Mouse (Mus musculus) thymus, postnatal 14 days (tissue): ENCODE measurements at regions not wholly inside any gene's neighbourhood (a gene's known extent, or its start where the extent isn't known, plus 50 kb on each side); places are given as distances from the start of the nearest gene placed in this dataset.

ENCODE experiments used
- DNase-seq: peaks from one replicate; pipeline ENCODE4 v3.0.0; 2021

DNA sequence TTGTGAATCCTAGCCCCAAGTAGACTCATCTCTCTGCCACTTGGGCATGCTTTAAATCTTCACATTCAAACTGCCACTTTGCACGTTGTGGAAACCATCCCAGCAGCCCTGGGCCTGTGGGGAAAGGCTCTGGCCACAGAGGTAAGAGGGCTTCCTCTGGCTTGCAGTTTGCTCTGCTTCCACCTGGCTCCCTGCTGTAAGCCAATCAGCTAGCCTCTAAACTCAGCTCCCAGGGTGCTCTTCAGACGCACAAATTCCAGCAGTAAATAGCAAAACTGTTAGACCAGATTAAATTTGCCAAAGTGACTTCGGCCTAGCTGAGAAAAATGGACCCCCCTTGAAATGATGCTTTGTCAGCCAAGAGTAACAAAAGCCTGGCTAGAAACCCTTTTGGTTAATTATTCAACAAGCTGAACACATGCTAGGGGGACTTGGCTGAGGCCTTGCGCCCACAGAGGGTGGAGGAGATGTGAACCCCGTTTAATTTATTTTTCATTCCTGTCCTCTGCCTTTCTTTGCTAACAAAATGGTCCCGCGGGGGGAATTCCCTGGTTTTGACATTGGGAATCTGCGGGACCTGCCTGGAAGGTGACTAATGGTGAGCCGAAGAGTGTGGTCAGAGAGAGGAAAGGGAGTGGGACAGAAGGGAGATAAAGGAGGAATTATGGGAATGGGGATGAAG, 84.1 kb upstream of the Cops8 start:
- DNase-seq = no peak

DNA sequence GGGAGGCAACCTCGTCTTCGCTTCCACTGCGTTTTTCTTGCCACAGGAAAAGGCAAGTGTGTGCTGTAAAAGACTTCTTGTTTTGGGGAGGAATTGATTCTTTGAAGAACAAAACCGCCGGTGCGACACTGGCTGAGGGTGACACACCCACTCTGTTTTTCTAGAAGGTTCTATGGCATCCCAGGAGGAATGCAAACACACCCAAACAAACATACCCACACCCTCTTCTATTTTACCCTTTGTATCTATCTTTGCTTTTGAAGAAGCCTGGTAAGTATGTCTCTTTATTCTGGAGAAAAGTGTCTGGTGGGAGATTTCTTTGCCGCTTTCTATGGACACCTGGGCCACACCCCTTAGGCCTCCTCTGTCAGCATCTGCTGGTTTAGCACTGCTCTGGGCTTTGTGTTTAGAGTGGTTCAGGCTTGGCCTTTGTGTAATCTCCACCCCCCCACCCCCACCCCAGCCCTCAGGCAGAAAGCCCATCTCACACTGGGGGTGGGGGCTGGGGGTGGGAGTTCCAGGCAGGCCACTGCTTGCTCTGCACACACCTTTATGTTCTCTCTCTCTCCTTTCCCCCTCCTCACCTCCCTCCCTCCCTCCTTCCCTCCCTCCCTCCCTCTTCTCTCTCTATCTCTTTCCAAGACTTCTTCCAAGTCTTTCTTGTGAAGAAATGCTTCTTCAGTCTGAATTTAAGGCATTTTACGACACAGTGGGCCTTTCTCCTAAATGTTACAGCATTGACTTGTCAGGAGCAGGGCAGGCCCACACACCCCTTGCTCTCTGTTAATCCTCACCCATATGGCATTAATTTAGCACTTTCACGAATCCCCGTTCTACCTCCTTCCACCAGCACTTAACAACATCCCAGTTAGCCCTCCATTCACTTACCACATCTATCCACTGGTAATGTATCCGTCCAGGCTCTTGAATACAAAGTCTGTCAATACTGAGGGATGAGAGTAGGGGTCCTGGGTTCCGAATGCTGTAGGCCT, 83.2 kb upstream of the Cops8 start:
- DNase-seq = no peak

DNA sequence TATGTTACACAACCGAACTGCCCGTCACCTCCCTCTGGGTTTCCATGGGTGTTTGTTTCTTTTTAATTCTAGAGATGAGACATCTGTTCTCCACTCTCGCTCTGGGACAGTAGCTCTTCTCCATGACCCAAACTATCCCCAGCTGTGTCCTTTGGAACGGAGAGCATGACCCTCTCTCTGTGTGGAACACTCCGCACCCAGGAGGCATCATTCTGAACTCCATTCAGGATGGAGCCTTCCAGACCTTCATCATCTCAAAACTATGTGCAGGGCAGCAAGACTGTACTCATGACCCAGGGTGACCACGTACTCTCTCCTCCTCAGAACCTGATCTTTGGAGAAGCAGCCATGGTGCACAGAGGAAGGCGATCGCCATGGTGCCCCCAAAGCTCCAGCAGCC, 80.5 kb upstream of the Cops8 start:
- no peak for DNase-seq

DNA sequence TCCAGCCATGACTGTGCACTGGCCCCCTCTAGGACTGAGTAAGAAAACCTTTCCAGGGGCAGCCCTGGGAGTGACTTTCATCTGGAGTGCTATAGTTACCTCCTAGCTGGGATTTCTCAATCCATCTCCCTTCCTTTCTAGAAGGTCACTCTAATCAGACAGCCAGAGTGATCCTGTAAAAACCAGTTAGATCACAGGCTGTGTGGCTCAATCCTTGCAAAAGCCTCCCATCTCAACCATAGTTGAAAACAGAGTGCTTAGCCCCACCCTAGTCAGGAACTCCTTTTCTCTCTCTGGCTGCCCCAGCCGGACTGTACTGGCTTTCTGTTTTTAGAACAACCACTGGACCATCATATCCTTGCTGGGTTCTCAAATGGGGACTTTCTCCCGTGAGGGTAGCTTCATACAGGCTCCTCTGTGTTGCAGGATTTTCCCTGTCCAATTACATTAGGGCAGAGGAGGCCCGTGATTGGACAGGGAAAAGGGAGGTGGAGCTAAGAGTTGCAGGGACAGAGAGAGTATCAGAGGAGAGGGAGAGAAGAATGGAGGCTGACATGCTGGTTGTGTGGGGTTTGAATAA, 78.0 kb upstream of the Cops8 start:
- DNase-seq = no peak

DNA sequence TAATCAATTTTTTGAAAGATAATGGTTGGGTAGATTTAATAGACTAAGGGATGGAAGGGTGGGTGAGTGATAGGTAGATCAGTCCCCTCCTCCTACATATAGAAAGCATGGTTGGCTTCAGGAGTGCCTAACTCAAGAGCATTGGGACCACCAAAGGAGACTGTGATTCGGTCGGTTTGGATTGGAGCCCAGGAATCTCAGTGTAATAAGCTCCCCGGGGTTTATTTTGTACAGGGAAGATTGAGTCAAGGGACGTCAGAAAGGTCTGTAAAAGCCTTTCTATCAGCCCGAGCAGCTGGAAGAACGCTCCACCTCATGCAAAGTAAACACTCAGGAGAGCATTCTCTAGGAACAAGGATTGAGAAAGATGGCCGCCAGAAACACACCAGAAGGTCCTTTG, 76.5 kb upstream of the Cops8 start:
- no peak for DNase-seq

GRCm38 (mm10) chr1:90527947-90528717, 74.6 kb upstream of the Cops8 start:
- DNase-seq = no peak

GRCm38 (mm10) chr1:90533481-90533880, 69.3 kb upstream of the Cops8 start:
- DNase-seq = no peak

DNA sequence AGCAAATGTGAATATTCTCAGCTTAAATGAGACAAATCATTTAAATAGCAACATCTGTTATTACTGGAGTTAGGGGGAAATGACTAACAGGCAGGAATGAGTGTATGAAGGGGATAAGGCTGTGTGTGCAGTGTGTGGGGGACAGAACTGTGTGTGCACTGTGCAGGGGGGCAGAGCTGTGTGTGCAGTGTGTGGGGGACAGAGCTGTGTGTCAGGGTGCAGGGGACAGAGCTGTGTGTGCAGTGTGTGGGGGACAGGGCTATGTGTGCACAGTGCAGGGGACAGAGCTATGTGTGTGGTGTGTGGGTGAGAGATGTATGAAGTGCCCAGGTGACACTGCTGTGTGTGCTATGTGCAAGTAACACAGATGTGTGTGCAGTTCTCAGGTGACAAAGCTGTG, 66.7 kb upstream of the Cops8 start:
- no peak for DNase-seq

- DNase-seq = no peak
These were observed 58.7 kb upstream of the Cops8 start for GRCm38 (mm10) chr1:90543801-90544795.

DNA sequence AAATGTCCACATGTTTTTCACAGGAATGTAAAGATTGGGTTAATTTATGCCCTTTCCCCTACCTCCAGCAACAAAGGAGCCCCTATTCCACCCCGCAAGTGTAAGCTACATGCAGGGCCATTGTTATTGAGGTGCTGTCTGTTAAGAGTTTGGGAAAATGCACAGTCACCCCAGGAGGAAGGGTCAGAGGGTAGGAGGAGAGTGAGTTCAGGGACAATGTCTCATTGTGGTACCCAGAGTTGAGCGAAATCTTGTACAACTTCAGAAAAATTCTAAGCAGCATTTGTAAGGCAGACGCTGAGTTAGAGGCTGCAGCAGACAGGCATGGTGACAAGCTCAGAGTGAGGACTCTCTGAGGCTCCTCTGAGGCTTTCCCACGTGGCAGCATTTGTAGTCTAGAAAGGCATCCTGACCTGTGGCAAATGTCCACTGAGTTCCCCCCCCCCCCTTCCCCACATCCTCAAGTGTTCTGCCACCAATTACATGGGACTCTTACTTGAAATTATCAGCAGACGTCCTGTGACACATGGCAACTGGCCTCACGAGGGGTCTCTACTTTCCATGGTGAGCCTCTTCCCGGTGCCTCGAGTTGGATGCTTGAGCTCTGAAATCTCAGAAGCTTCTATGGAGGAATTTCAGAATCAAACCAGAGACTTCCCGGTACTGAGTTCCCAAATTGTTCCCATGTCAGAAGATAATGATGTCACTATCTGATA, 57.8 kb upstream of the Cops8 start:
- no peak for DNase-seq

DNA sequence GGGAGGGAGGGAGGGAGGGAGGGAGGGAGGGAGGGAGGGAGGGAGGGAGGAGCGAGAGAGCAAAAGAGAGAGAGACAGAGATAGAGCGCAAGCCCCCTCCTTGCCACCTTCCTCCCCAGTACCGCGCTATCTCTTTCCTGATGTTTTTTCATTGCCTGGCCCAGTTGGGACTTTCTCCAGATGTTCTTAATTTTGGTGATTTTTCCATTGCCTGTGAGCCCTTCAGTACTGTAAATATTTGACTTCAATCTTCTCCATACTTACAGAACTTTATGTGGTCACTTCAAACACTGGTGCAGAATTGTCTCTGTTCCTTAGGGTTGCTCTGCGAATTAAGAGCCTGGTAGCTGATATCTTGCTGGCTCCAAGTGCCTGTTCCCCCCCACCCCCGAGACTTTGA, 50.1 kb upstream of the Cops8 start:
- DNase-seq = no peak
